Mouse (Mus musculus): ENCODE measurements around the gene Samd14. TPM values are rescaled to one million over a fixed set of nuclear protein-coding genes. Genes with fewer than 3 reads are reported as not detected.

Gene Samd14
- total RNA-seq, 1 experiment from 2014 or later, result 16.6 TPM

GRCm38 (mm10) chr11:95056768-95057501 lies 47.3 kb downstream of the Samd14 start:
- no peak for ATAC-seq (replicated peaks; ENCODE audit: low read depth, poor library complexity, severe bottlenecking)

- no peak for ATAC-seq (replicated peaks; ENCODE audit: low read depth, poor library complexity, severe bottlenecking)
Observed at GRCm38 (mm10) chr11:95069226-95069957, 59.7 kb downstream of the Samd14 start.

GRCm38 (mm10) chr11:95070140-95071107 lies 60.7 kb downstream of the Samd14 start:
- ATAC-seq (replicated peaks; ENCODE audit: low read depth, poor library complexity, severe bottlenecking), result no peak

- ATAC-seq (replicated peaks; ENCODE audit: low read depth, poor library complexity, severe bottlenecking), result no peak
Observed at GRCm38 (mm10) chr11:95071266-95071665, 61.6 kb downstream of the Samd14 start.

- ATAC-seq (replicated peaks; ENCODE audit: low read depth, poor library complexity, severe bottlenecking), result no peak
Observed at GRCm38 (mm10) chr11:95072136-95072535, 62.5 kb downstream of the Samd14 start.

- ATAC-seq (replicated peaks; ENCODE audit: low read depth, poor library complexity, severe bottlenecking), result no peak
Observed at GRCm38 (mm10) chr11:95072804-95073203, 63.1 kb downstream of the Samd14 start.

- ATAC-seq (replicated peaks; ENCODE audit: low read depth, poor library complexity, severe bottlenecking), result no peak
Observed at GRCm38 (mm10) chr11:95073835-95074234, 64.2 kb downstream of the Samd14 start.

GRCm38 (mm10) chr11:95074694-95075093 lies 65.0 kb downstream of the Samd14 start:
- no peak for ATAC-seq (replicated peaks; ENCODE audit: low read depth, poor library complexity, severe bottlenecking)

- ATAC-seq (replicated peaks; ENCODE audit: low read depth, poor library complexity, severe bottlenecking), result no peak
Observed at GRCm38 (mm10) chr11:95075197-95076040, 65.7 kb downstream of the Samd14 start.

Other genes starting within 250 kb of the Samd14 start
- gene Tmem92, start 227.2 kb upstream of the Samd14 start, total RNA-seq (2017), result not detected in 2 replicates
- gene Col1a1, start 73.7 kb upstream of the Samd14 start, total RNA-seq (2017), result not detected in 2 replicates
- gene Hils1, start 42.3 kb upstream of the Samd14 start, total RNA-seq (2017), result not detected in 2 replicates
- gene Sgca, start 33.6 kb upstream of the Samd14 start, total RNA-seq (2017), result not detected in 2 replicates
- 145 and 164 TPM in 2 replicates for gene Ppp1r9b, start 18.8 kb upstream of the Samd14 start, total RNA-seq (2017)
- 1.7 and 3.7 TPM in 2 replicates for gene Pdk2, start 31.5 kb downstream of the Samd14 start, total RNA-seq (2017)
- 0.05 TPM in 1 of 2 replicates, not detected in the other for gene Itga3, start 66.9 kb downstream of the Samd14 start, total RNA-seq (2017)
- not detected in 2 replicates for gene Dlx3, start 110.2 kb downstream of the Samd14 start, total RNA-seq (2017)
- not detected in 2 replicates for gene Dlx4, start 136.4 kb downstream of the Samd14 start, total RNA-seq (2017)